Mouse (Mus musculus) lung, postnatal 0 days (tissue): ENCODE results near the gene Mrps27.

Experiments
- CTCF ChIP-seq: IDR thresholded peaks from 2 replicates; pipeline ENCODE4 v1.5.1; 2016; ENCODE audit warnings: antibody characterized with exemption, mild to moderate bottlenecking
- EP300 ChIP-seq: IDR thresholded peaks from 2 replicates; pipeline ENCODE4 v1.6.1; 2016; ENCODE audit warnings: antibody characterized with exemption, mild to moderate bottlenecking, control low read depth

DNA sequence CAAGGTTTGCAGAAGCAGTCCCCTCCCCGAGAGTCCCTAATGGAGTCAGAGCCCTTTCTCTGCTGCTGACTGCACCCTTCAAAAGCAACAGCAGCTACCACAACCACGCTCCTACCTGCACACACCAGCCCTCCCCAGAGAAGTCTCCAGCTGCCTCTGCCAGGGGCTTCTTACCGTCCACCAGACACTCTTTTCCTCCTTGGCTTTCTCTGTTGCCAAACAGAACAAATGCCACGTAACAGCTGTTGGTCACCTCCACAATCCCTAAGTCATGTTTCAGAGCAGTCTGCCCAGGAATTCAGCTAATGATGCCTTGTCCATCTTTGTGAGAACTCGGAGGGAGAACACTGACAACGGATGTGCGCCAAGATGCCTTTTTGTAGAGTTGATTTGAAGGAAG lies 102.4 kb downstream of the Mrps27 start:
- TF ChIP-seq CTCF = no peak
- no peak for TF ChIP-seq EP300
